Mouse (Mus musculus): Measurements from ENCODE around the gene Serpinc1.
"Not testable (repeated sequence)": the region's sequence is repeated elsewhere in the genome, so short reads cannot be mapped to it uniquely, and the experiment has no call there.

Serpinc1 gene

GRCm38 (mm10) chr1:161025410-161026210, 47.2 kb downstream of the Serpinc1 start:
- DNase-seq (ENCODE audit: low read depth, low spot score): no peak

GRCm38 (mm10) chr1:161027196-161027595, 48.8 kb downstream of the Serpinc1 start:
- no peak for DNase-seq (ENCODE audit: low read depth, low spot score)

DNA sequence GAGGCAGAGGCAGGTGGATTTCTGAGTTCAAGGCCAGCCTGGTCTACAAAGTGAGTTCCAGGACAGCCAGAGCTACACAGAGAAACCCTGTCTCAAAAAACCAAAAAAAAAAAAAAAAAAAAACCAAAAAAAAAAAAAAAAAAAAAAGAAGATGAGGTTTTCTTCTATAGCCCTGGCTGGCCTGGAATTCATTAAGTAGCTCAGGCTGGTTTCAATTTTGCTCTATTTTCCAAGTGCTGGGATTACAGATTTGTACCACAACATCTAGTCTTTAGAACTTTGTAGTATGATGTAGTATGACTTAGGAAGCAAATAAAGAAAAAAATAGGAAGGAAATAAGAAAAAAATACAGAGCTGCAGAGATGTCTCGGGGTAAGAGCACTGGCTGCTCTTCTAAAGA, 50.0 kb downstream of the Serpinc1 start:
- DNase-seq (ENCODE audit: low read depth, low spot score): not testable (repeated sequence)

DNA sequence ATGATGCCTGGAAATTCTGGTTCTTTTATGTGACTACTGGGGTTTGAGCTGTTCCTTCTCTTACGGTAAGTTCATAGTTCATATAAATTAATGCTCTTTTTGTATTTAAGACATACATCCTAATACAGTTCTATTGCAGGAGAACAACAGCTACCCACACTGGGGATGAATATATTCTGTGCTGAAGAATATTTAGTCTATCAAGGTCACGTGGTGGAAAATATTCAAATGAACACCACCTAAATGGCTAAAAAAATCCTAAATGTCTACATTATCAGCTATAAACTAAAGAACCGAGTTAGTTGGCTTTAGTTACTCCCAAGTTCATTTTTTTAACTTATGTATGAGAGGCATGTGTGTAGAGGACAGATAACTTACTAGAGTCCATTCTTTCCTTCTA, 51.7 kb downstream of the Serpinc1 start:
- DNase-seq (ENCODE audit: low read depth, low spot score): no peak

GRCm38 (mm10) chr1:161031881-161032280, 53.5 kb downstream of the Serpinc1 start:
- DNase-seq (ENCODE audit: low read depth, low spot score): no peak

DNA sequence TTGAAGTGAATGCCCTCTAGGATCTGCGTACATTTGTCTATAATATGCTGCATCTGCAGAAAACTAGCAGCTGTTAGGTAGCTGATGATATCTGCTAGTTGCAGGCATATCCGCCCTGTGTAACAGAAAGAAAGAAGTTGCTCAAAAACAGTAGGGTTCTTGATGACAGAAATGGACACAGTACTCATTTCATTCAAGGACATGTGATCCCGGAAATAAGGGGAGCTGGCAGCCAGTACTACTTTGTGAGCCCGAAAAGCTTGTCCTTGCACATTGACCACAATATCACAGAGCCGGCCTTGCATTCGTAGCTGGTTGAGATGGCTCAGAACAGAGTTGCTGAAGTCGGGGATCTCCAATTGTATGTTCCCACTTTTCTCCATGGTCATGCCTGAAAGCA, 54.0 kb downstream of the Serpinc1 start:
- no peak for DNase-seq (ENCODE audit: low read depth, low spot score)

DNA sequence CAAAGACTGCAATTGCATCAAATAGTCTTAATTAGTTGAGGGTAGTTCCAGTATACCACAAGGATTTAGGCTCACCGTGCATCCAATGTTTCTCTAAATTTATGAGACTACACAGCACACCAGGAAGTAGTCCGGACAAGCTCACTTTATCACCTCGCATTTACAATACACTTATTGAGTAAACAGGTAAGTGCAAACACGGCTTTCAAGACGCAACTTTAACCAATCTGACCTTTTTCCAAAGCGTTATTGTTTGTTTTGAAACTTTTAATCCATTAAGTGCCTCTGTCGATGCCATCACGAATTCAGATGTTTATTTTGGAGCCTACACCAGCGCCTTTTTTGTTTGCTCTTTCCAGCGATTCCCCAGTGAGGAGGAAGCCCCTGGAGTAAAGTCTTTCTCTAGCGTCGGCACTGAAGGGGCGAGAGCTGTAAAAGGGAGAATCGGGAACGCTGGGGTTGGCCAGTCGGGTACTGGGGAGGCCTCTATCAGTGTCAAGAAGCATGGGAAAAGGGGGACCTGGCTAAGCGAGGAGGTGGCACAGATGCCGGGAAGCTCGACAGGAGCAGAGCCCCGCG, 55.6 kb downstream of the Serpinc1 start:
- DNase-seq (ENCODE audit: low read depth, low spot score): no peak

- DNase-seq (ENCODE audit: low read depth, low spot score): peak; percentile 100
Measured at GRCm38 (mm10) chr1:161034435-161035280, 56.3 kb downstream of the Serpinc1 start, which contains the start of gene Zbtb37. Gene Zbtb37, minus strand, starts transcription at chr1:161034849.

DNA sequence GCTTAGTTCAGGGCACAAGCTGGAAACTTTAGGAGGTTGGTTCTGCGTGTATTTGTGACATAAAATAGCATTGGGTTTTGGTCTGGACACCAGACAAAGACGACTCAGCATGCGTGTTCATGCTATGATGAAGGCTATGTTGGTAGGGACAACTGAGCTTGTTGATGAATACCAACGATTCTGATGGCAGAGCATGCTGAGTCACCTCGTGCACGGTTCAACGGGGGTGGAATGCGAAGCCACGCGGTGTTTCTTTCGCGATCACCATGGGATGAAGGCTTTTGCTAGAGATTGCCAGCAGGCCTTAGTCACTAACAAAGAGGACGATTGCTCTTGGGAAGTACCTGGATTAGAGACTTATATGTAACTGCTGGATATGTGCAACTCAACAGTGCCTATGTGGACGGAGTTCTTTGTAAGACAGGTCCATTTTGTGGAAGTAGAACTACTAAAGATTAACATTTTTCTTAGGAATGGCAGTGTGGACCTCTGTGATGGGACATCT, 56.9 kb downstream of the Serpinc1 start:
- no peak for DNase-seq (ENCODE audit: low read depth, low spot score)

DNA sequence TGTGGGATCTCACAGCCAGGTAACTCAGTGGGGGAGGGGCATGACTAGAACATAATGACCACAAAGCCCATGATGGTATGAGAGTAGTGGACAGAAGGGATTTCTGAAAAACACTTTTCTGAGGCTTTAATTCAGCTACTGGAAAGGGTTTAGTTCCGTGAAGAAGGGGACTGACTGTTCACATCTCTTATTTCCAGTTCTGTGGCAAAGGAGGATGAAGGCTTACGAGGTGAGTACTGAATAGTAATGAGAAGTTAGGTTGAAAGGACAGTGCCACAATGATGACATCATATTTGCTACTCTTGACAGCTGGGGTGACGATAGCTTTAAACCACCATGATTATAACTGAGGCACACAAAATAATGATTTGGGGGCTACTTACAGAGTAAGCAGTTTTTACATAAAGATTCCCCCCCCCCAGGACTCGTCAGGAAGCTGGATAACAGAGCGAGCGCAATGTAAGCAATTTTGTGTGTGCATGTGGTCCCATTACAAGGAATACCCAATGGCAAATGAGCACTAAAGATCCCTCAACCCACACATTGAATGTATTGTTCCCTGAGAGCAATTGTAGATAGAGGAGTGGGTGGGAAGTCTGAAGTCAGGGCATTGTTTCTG, 57.5 kb downstream of the Serpinc1 start:
- no peak for DNase-seq (ENCODE audit: low read depth, low spot score)

GRCm38 (mm10) chr1:161036411-161036841, 58.0 kb downstream of the Serpinc1 start:
- DNase-seq (ENCODE audit: low read depth, low spot score): peak; percentile 54

- peak; percentile 32 for DNase-seq (ENCODE audit: low read depth, low spot score)
Measured at GRCm38 (mm10) chr1:161037026-161037425, 58.6 kb downstream of the Serpinc1 start.

DNA sequence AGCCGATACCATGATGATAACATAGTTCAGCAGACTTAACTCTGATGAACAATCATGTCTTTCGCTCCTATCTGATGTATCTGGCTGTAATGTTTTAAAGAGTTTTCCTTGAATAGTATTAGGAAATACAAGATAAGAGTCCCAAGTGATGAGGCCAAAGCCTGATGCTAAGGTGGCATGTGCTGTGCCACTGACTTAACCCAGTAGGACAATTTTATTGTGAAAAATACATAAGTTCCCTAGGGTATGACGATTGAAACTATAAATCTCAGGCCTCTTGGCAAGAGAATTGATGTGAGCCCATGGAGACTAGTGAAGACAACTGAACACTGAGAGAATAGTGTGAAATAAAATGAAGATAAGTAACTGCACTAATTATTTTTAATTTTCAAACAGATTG, 59.2 kb downstream of the Serpinc1 start:
- peak; percentile 23 for DNase-seq (ENCODE audit: low read depth, low spot score)

DNA sequence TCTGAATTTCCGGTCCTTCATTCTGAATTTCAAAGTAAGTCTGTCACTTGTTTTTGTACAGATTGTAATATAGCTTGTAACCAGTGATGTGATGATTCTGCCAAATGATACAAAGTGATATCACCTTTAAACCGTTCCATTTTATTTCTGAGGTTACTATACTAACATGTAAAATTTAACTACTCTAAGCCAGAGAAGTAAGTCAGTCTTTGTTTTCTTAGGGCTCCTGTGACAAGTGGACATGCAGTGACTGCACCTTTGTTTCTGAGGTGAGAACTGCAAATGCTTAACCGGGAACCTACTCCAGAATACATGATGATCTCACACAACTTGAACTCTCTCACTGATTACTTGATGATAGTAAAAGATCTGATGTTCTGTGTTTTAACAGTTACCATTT, 59.6 kb downstream of the Serpinc1 start:
- DNase-seq (ENCODE audit: low read depth, low spot score): peak; percentile 32

DNA sequence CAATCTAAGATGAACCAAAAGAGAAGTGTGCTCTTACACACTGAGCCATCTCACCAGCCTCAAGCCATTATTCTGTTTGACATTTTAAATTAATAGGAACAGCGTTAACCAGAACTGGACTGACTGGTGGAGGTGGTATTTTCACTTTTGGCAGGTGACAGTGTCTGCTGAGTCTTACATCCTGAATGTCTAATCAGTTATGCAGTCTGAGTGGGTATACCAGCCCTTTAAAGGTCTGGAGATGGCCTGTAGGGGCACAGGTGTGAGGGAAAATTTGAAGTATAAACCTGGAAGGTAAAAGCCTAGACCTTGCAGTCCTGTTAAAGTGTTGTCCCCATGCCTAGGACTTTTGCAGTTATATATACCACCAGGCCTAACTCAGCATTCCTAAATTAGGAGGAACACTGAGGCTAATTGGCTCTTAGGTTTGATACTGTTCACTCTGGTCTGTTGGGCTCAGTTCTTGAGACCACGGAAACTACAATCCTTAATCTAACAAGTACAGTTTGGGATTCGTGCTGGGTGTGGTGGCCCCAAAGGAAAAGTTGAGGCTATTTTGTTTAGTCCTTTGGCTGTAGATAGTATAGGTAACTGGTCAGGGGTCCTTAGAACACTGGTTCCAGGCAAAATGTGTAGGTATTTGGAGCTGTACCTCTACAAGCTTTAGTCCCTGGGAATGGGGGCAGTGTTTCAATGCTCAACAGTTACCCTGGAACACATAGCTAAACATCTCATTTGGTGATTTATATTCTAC, 60.8 kb downstream of the Serpinc1 start:
- peak; percentile 49 for DNase-seq (ENCODE audit: low read depth, low spot score)

- peak; percentile 73 for DNase-seq (ENCODE audit: low read depth, low spot score)
Measured at GRCm38 (mm10) chr1:161039741-161040425, 61.5 kb downstream of the Serpinc1 start.

- DNase-seq (ENCODE audit: low read depth, low spot score): peak; percentile 66
Measured at GRCm38 (mm10) chr1:161040426-161040770, 62.0 kb downstream of the Serpinc1 start.

DNA sequence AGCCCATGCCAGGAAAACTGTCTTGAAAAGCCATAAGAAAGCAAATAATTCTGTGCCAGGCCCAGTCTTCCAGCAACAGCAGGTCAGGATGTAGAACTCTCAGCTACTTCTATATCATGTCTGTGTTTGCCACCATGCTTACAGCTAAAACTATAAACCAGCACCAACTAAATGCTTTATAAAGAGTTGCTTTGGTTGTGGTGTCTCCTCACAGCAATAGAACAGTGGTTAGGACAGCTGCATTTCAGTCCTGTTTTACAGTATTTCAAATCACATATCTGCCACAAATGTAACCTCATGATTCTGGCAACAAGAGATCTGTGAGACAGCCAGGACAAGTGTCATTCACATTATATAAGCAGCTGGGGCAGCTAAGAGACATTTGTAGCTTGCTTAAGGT, 62.5 kb downstream of the Serpinc1 start:
- DNase-seq (ENCODE audit: low read depth, low spot score): peak; percentile 58

DNA sequence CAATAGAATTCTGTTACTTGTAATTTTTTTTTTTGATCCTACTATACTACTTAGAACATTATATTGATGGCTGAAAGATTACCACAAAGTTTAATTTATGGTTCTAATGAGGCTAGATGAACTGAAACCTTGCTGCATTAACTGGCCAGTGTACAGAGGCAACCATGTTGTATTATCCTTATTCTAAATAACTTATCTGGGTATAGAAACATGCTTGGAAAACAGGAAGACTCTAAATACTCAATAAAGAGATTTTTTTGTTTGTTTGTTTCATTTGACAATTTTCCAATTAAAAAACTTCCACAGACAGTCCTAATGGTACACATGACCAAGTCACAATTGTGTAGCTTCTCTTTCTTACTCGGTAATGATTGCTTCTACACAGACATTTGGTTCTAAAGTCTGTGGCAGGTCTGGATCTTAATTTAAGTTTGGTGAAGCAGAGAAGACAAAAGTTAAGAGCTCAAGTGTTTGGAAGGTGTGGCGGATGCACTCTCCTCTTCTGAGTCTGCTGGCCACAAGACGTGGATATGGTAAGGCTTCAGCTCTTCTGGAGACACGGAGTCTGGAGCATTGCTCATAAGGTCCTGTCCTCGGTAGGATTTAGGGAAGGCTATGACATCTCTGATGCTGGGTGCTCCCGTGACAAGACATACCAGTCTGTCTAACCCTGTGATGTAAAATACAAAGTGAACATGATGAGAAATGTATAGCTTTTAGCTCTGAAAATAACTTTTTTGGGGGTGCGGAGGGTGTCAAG, 63.1 kb downstream of the Serpinc1 start:
- DNase-seq (ENCODE audit: low read depth, low spot score): peak; percentile 25

- no peak for DNase-seq (ENCODE audit: low read depth, low spot score)
Measured at GRCm38 (mm10) chr1:161046972-161047371, 68.6 kb downstream of the Serpinc1 start.

All from A20 (cell line).